Mouse (Mus musculus) limb, embryonic 13.5 days (tissue): Measurements from ENCODE around the gene Slc5a5. TPM values are rescaled to one million over a fixed set of nuclear protein-coding genes. Genes with fewer than 3 reads are reported as not detected.

ENCODE experiments used
- ATAC-seq: fragments of 200-750 bp; cut with Nextera tagmentation; 2 replicates; pipeline ENCODE4 v1.8.0; 2017; ENCODE audit warnings: low read depth, moderate number of reproducible peaks, moderate TSS enrichment; ENCODE audit not compliant: low FRiP score
- H3K27ac ChIP-seq: fragments of 300-500 bp; sonication (generic); 2 replicates; pipeline ENCODE4 v1.5.1; 2015; ENCODE audit warnings: inconsistent platforms, mild to moderate bottlenecking, moderate library complexity
- H3K27me3 ChIP-seq: fragments of 300-500 bp; sonication (generic); 2 replicates; pipeline ENCODE4 v1.6.1; 2015; ENCODE audit warnings: mild to moderate bottlenecking, inconsistent platforms
- H3K36me3 ChIP-seq: fragments of 300-500 bp; sonication (generic); 2 replicates; pipeline ENCODE4 v1.6.1; 2015; ENCODE audit warnings: inconsistent platforms, mild to moderate bottlenecking, moderate library complexity
- H3K4me1 ChIP-seq: fragments of 300-500 bp; sonication (generic); 2 replicates; pipeline ENCODE4 v1.6.1; 2015; ENCODE audit warnings: inconsistent platforms
- H3K4me2 ChIP-seq: fragments of 300-500 bp; sonication (generic); replicated peaks from 2 replicates; pipeline ENCODE4 v1.6.1; 2015; ENCODE audit warnings: inconsistent platforms, mild to moderate bottlenecking, moderate library complexity
- H3K4me3 ChIP-seq: fragments of 300-500 bp; sonication (generic); 2 replicates; pipeline ENCODE4 v1.5.1; 2015; ENCODE audit warnings: moderate library complexity, mild to moderate bottlenecking, inconsistent platforms
- H3K9ac ChIP-seq: fragments of 300-500 bp; sonication (generic); 2 replicates; pipeline ENCODE4 v1.6.1; 2015; ENCODE audit warnings: mild to moderate bottlenecking, inconsistent platforms
- H3K9me3 ChIP-seq: fragments of 300-500 bp; sonication (generic); 2 replicates; pipeline ENCODE4 v1.6.1; 2016; ENCODE audit warnings: inconsistent platforms
- WGBS: fragments of 180-500 bp; shearing (Covaris S2); methylation state at CpG from one replicate; pipeline ENCODE4 v1.1.7; 2015; 5-methylcytosine and 5-hydroxymethylcytosine counted together
- polyA plus RNA-seq: library from polyadenylated mRNA; unstranded; fragments of >200 nt; fragmentation: Nextera tagmentation; extraction: Ambion mirVana; gene quantifications from 2 replicates; pipeline ENCODE4 v1.2.1, GENCODE M21; 2015

Slc5a5 gene
- polyA plus RNA-seq, 1 experiment from 2014 or later, result 0.39 TPM

- peak overlapping the region; percentile 96 for H3K4me2 ChIP-seq
- 0 out of 2 replicates have a peak overlapping the region, but pooled peaks have one; percentile 70 for H3K27ac ChIP-seq
- no peak for ATAC-seq
- H3K4me3 ChIP-seq, result peak overlapping the region; percentile 51
- whole genome bisulfite sequencing, result under 1% methylated on average over 46 of the region's 46 CpGs
- H3K9ac ChIP-seq, result peak overlapping the region; percentile 70
- peaks cover 12% of the 10 kb centered on the region for H3K36me3 ChIP-seq
- H3K27me3 ChIP-seq, result peaks cover 31% of the 10 kb centered on the region
- peaks cover 48% of the 10 kb centered on the region for H3K4me1 ChIP-seq
- no peaks in the 10 kb centered on the region for H3K9me3 ChIP-seq
Observed at GRCm38 (mm10) chr8:70863956-70864711, 28.4 kb downstream of the Slc5a5 start.

- Histone ChIP-seq H3K4me1 (peaks cover 43% of the 10 kb centered on the region), H3K4me2 (peak within 1 kb of the TSS; percentile 96), H3K27ac (no peak within 1 kb of the TSS), H3K9ac (peak within 1 kb of the TSS; percentile 70), H3K36me3 (peaks cover 4% of the 10 kb centered on the region), H3K27me3 (peaks cover 31% of the 10 kb centered on the region), H3K9me3 (no peaks in the 10 kb centered on the region), H3K4me3 (peak within 1 kb of the TSS; percentile 51)
- WGBS, result under 1% methylated on average over 55 of the region's 55 CpGs
- ATAC-seq, result no peak
Observed at GRCm38 (mm10) chr8:70862824-70863641, 29.5 kb downstream of the Slc5a5 start, which contains the start of gene Kcnn1. Gene Kcnn1 (minus strand): TSS chr8:70863258.

- H3K36me3 ChIP-seq, result peaks cover 4% of the 10 kb centered on the region; the same call in 1 of the 2 replicates
- WGBS, result 14% methylated on average over 4 of the region's 4 CpGs
- no peak for ATAC-seq
Observed at GRCm38 (mm10) chr8:70857516-70857915, 35.0 kb downstream of the Slc5a5 start.

GRCm38 (mm10) chr8:70856541-70857197 is 35.9 kb downstream of the Slc5a5 start:
- peak; percentile 72 for ATAC-seq
- Histone ChIP-seq H3K4me3 (peak overlapping the region; percentile 54), H3K9ac (peak overlapping the region; percentile 73), H3K4me1 (peaks cover 36% of the 10 kb centered on the region), H3K4me2 (peak overlapping the region; percentile 85), H3K27ac (no peak overlapping the region), H3K9me3 (no peaks in the 10 kb centered on the region), H3K27me3 (peaks cover 5% of the 10 kb centered on the region), H3K36me3 (peaks cover 6% of the 10 kb centered on the region; the same call in 1 of the 2 replicates)
- WGBS, result 7% methylated on average over 33 of the region's 33 CpGs

More at GRCm38 (mm10) chr8:70857516-70857915, 35.0 kb downstream of the Slc5a5 start:
- H3K27ac ChIP-seq, result peak overlapping the region; percentile 39; the same call in 1 of the 2 replicates
- peaks cover 31% of the 10 kb centered on the region for H3K4me1 ChIP-seq
- no peaks in the 10 kb centered on the region for H3K9me3 ChIP-seq
- peak overlapping the region; percentile 54 for H3K4me3 ChIP-seq
- H3K4me2 ChIP-seq, result peak overlapping the region; percentile 85
- H3K27me3 ChIP-seq, result peaks cover 14% of the 10 kb centered on the region
- 0 out of 2 replicates have a peak overlapping the region, but pooled peaks have one; percentile 73 for H3K9ac ChIP-seq

GRCm38 (mm10) chr8:70856028-70856427 is 36.5 kb downstream of the Slc5a5 start:
- Histone ChIP-seq H3K4me2 (peak overlapping the region; percentile 85), H3K4me1 (peaks cover 40% of the 10 kb centered on the region), H3K9ac (no peak overlapping the region; the same call in 1 of the 2 replicates), H3K36me3 (peaks cover 6% of the 10 kb centered on the region; the same call in 1 of the 2 replicates), H3K9me3 (no peaks in the 10 kb centered on the region), H3K4me3 (peak overlapping the region; percentile 54; the same call in 1 of the 2 replicates), H3K27me3 (no peaks in the 10 kb centered on the region), H3K27ac (no peak overlapping the region)
- ATAC-seq, result no peak
- WGBS, result 64% methylated on average over 5 of the region's 5 CpGs

GRCm38 (mm10) chr8:70853863-70854262 is 38.7 kb downstream of the Slc5a5 start:
- Histone ChIP-seq H3K27ac (no peak overlapping the region), H3K4me1 (peaks cover 40% of the 10 kb centered on the region), H3K36me3 (peaks cover 6% of the 10 kb centered on the region; the same call in 1 of the 2 replicates), H3K4me2 (no peak overlapping the region), H3K4me3 (no peak overlapping the region), H3K9me3 (no peaks in the 10 kb centered on the region), H3K9ac (no peak overlapping the region), H3K27me3 (no peaks in the 10 kb centered on the region)
- no peak for ATAC-seq
- 85% methylated on average over 2 of the region's 2 CpGs for WGBS

- no peak for ATAC-seq
- no peak overlapping the region for H3K4me3 ChIP-seq
- no peaks in the 10 kb centered on the region for H3K9me3 ChIP-seq
- H3K27ac ChIP-seq, result no peak overlapping the region
- H3K4me1 ChIP-seq, result peaks cover 30% of the 10 kb centered on the region
- H3K4me2 ChIP-seq, result no peak overlapping the region
- H3K9ac ChIP-seq, result peak overlapping the region; percentile 50; the same call in 1 of the 2 replicates
- peaks cover 6% of the 10 kb centered on the region; the same call in 1 of the 2 replicates for H3K36me3 ChIP-seq
- WGBS, result 90% methylated on average over 41 of the region's 41 CpGs
- peaks cover 1% of the 10 kb centered on the region; the same call in 1 of the 2 replicates for H3K27me3 ChIP-seq
Observed at GRCm38 (mm10) chr8:70852595-70853231, 39.8 kb downstream of the Slc5a5 start.

GRCm38 (mm10) chr8:70851837-70852236 is 40.7 kb downstream of the Slc5a5 start:
- Histone ChIP-seq H3K36me3 (peaks cover 6% of the 10 kb centered on the region; the same call in 1 of the 2 replicates), H3K4me1 (peaks cover 22% of the 10 kb centered on the region), H3K4me3 (no peak overlapping the region), H3K27me3 (peaks cover 4% of the 10 kb centered on the region), H3K9ac (peak overlapping the region; percentile 50), H3K9me3 (no peaks in the 10 kb centered on the region), H3K27ac (peak overlapping the region; percentile 15; the same call in 1 of the 2 replicates), H3K4me2 (no peak overlapping the region)
- peak; percentile 24; the same call in 1 of the 2 replicates for ATAC-seq
- WGBS, result 26% methylated on average over 6 of the region's 6 CpGs

- H3K4me3 ChIP-seq, result no peak overlapping the region
- no peak overlapping the region for H3K4me2 ChIP-seq
- no peak for ATAC-seq
- peaks cover 6% of the 10 kb centered on the region; the same call in 1 of the 2 replicates for H3K36me3 ChIP-seq
- 83% methylated on average over 4 of the region's 4 CpGs for WGBS
- no peak overlapping the region for H3K9ac ChIP-seq
- H3K4me1 ChIP-seq, result peaks cover 15% of the 10 kb centered on the region
- peaks cover 6% of the 10 kb centered on the region for H3K27me3 ChIP-seq
- no peaks in the 10 kb centered on the region for H3K9me3 ChIP-seq
- H3K27ac ChIP-seq, result no peak overlapping the region
Observed at GRCm38 (mm10) chr8:70850947-70851346, 41.6 kb downstream of the Slc5a5 start.

GRCm38 (mm10) chr8:70850132-70850845 is 42.3 kb downstream of the Slc5a5 start:
- no peaks in the 10 kb centered on the region for H3K9me3 ChIP-seq
- peaks cover 15% of the 10 kb centered on the region for H3K4me1 ChIP-seq
- H3K4me2 ChIP-seq, result no peak overlapping the region
- no peak overlapping the region for H3K4me3 ChIP-seq
- H3K9ac ChIP-seq, result no peak overlapping the region
- H3K36me3 ChIP-seq, result peaks cover 6% of the 10 kb centered on the region; the same call in 1 of the 2 replicates
- 75% methylated on average over 7 of the region's 7 CpGs for WGBS
- ATAC-seq, result no peak
- no peak overlapping the region for H3K27ac ChIP-seq
- peaks cover 6% of the 10 kb centered on the region for H3K27me3 ChIP-seq
